Mouse (Mus musculus) thymus, adult 2 months (tissue): ENCODE results near the gene Mcm2.

Experiments
- CTCF ChIP-seq: fragments of 200-500 bp; IDR thresholded peaks from 2 replicates; pipeline ENCODE4 v1.5.1; 2012; ENCODE audit warnings: mild to moderate bottlenecking, control low read depth, low read length, moderate library complexity, borderline replicate concordance; ENCODE audit not compliant: control insufficient read depth, poor library complexity, insufficient read depth; ENCODE audit errors: extremely low read depth
- POLR2A ChIP-seq: fragments of 200-500 bp; IDR thresholded peaks from 2 replicates; pipeline ENCODE4 v1.6.1; 2012; ENCODE audit warnings: mild to moderate bottlenecking, low read length, control low read depth, moderate library complexity; ENCODE audit not compliant: control insufficient read depth, poor library complexity, insufficient read depth; ENCODE audit errors: extremely low read depth

- no peak for TF ChIP-seq CTCF
- TF ChIP-seq POLR2A, result no peak
These were observed 41.7 kb upstream of the Mcm2 start for GRCm38 (mm10) chr6:88940090-88940916.
